Mouse (Mus musculus) forebrain, embryonic 12.5 days (tissue): ENCODE results near the gene Utrn. TPM values are rescaled to one million over a fixed set of nuclear protein-coding genes. Genes with fewer than 3 reads are reported as not detected.

Experiments
- ATAC-seq: fragments of 200-750 bp; cut with Nextera tagmentation; 2 replicates; pipeline ENCODE4 v1.8.0; 2017; ENCODE audit warnings: moderate TSS enrichment; ENCODE audit not compliant: low FRiP score
- H3K27ac ChIP-seq: fragments of 300-500 bp; sonication (generic); 2 replicates; pipeline ENCODE4 v1.5.1; 2016; ENCODE audit warnings: mild to moderate bottlenecking
- H3K27me3 ChIP-seq: fragments of 300-500 bp; sonication (generic); 2 replicates; pipeline ENCODE4 v1.6.1; 2016; ENCODE audit warnings: mild to moderate bottlenecking
- H3K36me3 ChIP-seq: fragments of 300-500 bp; sonication (generic); replicated peaks from 2 replicates; pipeline ENCODE4 v1.6.1; 2016; ENCODE audit warnings: mild to moderate bottlenecking
- H3K4me1 ChIP-seq: fragments of 300-500 bp; sonication (generic); 2 replicates; pipeline ENCODE4 v1.6.1; 2016
- H3K4me2 ChIP-seq: fragments of 300-500 bp; sonication (generic); 2 replicates; pipeline ENCODE4 v1.6.1; 2016; ENCODE audit warnings: mild to moderate bottlenecking, moderate library complexity
- H3K4me3 ChIP-seq: fragments of 300-500 bp; sonication (generic); replicated peaks from 2 replicates; pipeline ENCODE4 v1.5.1; 2016; ENCODE audit warnings: mild to moderate bottlenecking
- H3K9ac ChIP-seq: fragments of 300-500 bp; sonication (generic); 2 replicates; pipeline ENCODE4 v1.6.1; 2016; ENCODE audit warnings: mild to moderate bottlenecking
- H3K9me3 ChIP-seq: fragments of 300-500 bp; sonication (generic); 2 replicates; pipeline ENCODE4 v1.6.1; 2016
- WGBS: fragments of 180-500 bp; shearing (Covaris S2); methylation state at CpG from one replicate; pipeline ENCODE4 v1.1.7; 2016; 5-methylcytosine and 5-hydroxymethylcytosine counted together
- polyA plus RNA-seq: library from polyadenylated mRNA; unstranded; fragments of >200 nt; fragmentation: Nextera tagmentation; extraction: Ambion mirVana; gene quantifications from 2 replicates; pipeline ENCODE4 v1.2.1, GENCODE M21; 2016

Utrn gene
- polyA plus RNA-seq, 1 experiment from 2014 or later: 34.3 TPM

GRCm38 (mm10) chr10:12673309-12673708, 195.9 kb downstream of the Utrn start:
- ATAC-seq: no peak
- Histone ChIP-seq H3K36me3 (peaks cover 3% of the 10 kb centered on the region; the same call in 1 of the 2 replicates), H3K9me3 (no peaks in the 10 kb centered on the region), H3K4me2 (no peak overlapping the region), H3K27ac (no peak overlapping the region), H3K4me3 (no peak overlapping the region), H3K27me3 (no peaks in the 10 kb centered on the region), H3K4me1 (no peaks in the 10 kb centered on the region), H3K9ac (no peak overlapping the region)
- 87% methylated on average over 5 of the region's 5 CpGs for WGBS

GRCm38 (mm10) chr10:12671608-12672007, 197.6 kb downstream of the Utrn start:
- no peak overlapping the region for H3K9ac ChIP-seq
- H3K36me3 ChIP-seq: peaks cover 3% of the 10 kb centered on the region; the same call in 1 of the 2 replicates
- no peak overlapping the region for H3K4me3 ChIP-seq
- no peaks in the 10 kb centered on the region for H3K27me3 ChIP-seq
- ATAC-seq: no peak
- H3K4me1 ChIP-seq: no peaks in the 10 kb centered on the region
- no peak overlapping the region for H3K27ac ChIP-seq
- 93% methylated on average over 9 of the region's 9 CpGs for WGBS
- no peaks in the 10 kb centered on the region for H3K9me3 ChIP-seq
- no peak overlapping the region for H3K4me2 ChIP-seq

- no peak for ATAC-seq
- Histone ChIP-seq H3K4me2 (no peak overlapping the region), H3K27me3 (no peaks in the 10 kb centered on the region), H3K4me1 (no peaks in the 10 kb centered on the region), H3K27ac (no peak overlapping the region), H3K9me3 (peaks cover 4% of the 10 kb centered on the region; the same call in 1 of the 2 replicates), H3K36me3 (peaks cover 14% of the 10 kb centered on the region), H3K4me3 (no peak overlapping the region), H3K9ac (no peak overlapping the region)
- 91% methylated on average over 4 of the region's 4 CpGs for WGBS
Observed at GRCm38 (mm10) chr10:12662035-12662434, 207.1 kb downstream of the Utrn start.

- no peak overlapping the region for H3K27ac ChIP-seq
- peaks cover 9% of the 10 kb centered on the region for H3K36me3 ChIP-seq
- no peak overlapping the region for H3K9ac ChIP-seq
- no peak for ATAC-seq
- WGBS: 81% methylated on average over 8 of the region's 8 CpGs
- H3K4me2 ChIP-seq: no peak overlapping the region
- H3K27me3 ChIP-seq: no peaks in the 10 kb centered on the region
- H3K4me3 ChIP-seq: no peak overlapping the region
- no peaks in the 10 kb centered on the region for H3K4me1 ChIP-seq
- peaks cover 4% of the 10 kb centered on the region; the same call in 1 of the 2 replicates for H3K9me3 ChIP-seq
Observed at GRCm38 (mm10) chr10:12658023-12658744, 211.0 kb downstream of the Utrn start.

- H3K9me3 ChIP-seq: no peaks in the 10 kb centered on the region
- H3K4me2 ChIP-seq: no peak overlapping the region
- no peak overlapping the region for H3K4me3 ChIP-seq
- H3K36me3 ChIP-seq: no peaks in the 10 kb centered on the region
- no peak overlapping the region for H3K27ac ChIP-seq
- H3K4me1 ChIP-seq: no peaks in the 10 kb centered on the region
- ATAC-seq: no peak
- H3K9ac ChIP-seq: no peak overlapping the region
- WGBS: 92% methylated on average over 3 of the region's 3 CpGs
- no peaks in the 10 kb centered on the region for H3K27me3 ChIP-seq
Observed at GRCm38 (mm10) chr10:12652988-12653387, 216.2 kb downstream of the Utrn start.

- Histone ChIP-seq H3K27ac (no peak overlapping the region), H3K4me2 (no peak overlapping the region), H3K9me3 (no peaks in the 10 kb centered on the region), H3K27me3 (no peaks in the 10 kb centered on the region), H3K4me1 (no peaks in the 10 kb centered on the region), H3K4me3 (no peak overlapping the region), H3K9ac (no peak overlapping the region), H3K36me3 (no peaks in the 10 kb centered on the region)
- 55% methylated on average over 5 of the region's 5 CpGs for WGBS
- no peak for ATAC-seq
Observed at GRCm38 (mm10) chr10:12646119-12646518, 223.0 kb downstream of the Utrn start.

- no peak overlapping the region for H3K27ac ChIP-seq
- no peak overlapping the region for H3K4me3 ChIP-seq
- no peaks in the 10 kb centered on the region for H3K27me3 ChIP-seq
- H3K36me3 ChIP-seq: no peaks in the 10 kb centered on the region
- no peaks in the 10 kb centered on the region for H3K4me1 ChIP-seq
- ATAC-seq: no peak
- no peaks in the 10 kb centered on the region for H3K9me3 ChIP-seq
- no peak overlapping the region for H3K9ac ChIP-seq
- WGBS: 72% methylated on average over 8 of the region's 8 CpGs
- H3K4me2 ChIP-seq: no peak overlapping the region
Observed at GRCm38 (mm10) chr10:12643336-12643735, 225.8 kb downstream of the Utrn start.

- ATAC-seq: no peak
Observed at GRCm38 (mm10) chr10:12639638-12640037, 229.5 kb downstream of the Utrn start.

GRCm38 (mm10) chr10:12633965-12634364, 235.2 kb downstream of the Utrn start:
- Histone ChIP-seq H3K27ac (no peak overlapping the region), H3K27me3 (no peaks in the 10 kb centered on the region), H3K9me3 (no peaks in the 10 kb centered on the region), H3K4me2 (no peak overlapping the region), H3K9ac (no peak overlapping the region), H3K4me3 (no peak overlapping the region), H3K4me1 (no peaks in the 10 kb centered on the region), H3K36me3 (no peaks in the 10 kb centered on the region; the same call in 1 of the 2 replicates)
- ATAC-seq: no peak
- WGBS: 89% methylated on average over 4 of the region's 4 CpGs

More at GRCm38 (mm10) chr10:12639638-12640037, 229.5 kb downstream of the Utrn start:
- H3K27ac ChIP-seq: no peak overlapping the region
- H3K27me3 ChIP-seq: no peaks in the 10 kb centered on the region
- no peak overlapping the region for H3K4me3 ChIP-seq
- no peak overlapping the region for H3K9ac ChIP-seq
- no peaks in the 10 kb centered on the region for H3K4me1 ChIP-seq
- no peaks in the 10 kb centered on the region for H3K9me3 ChIP-seq
- H3K4me2 ChIP-seq: no peak overlapping the region
- 78% methylated on average over 4 of the region's 4 CpGs for WGBS
- no peaks in the 10 kb centered on the region for H3K36me3 ChIP-seq

GRCm38 (mm10) chr10:12630933-12631332, 238.2 kb downstream of the Utrn start:
- WGBS: 91% methylated on average over 5 of the region's 5 CpGs
- no peaks in the 10 kb centered on the region for H3K9me3 ChIP-seq
- no peak for ATAC-seq

GRCm38 (mm10) chr10:12618397-12618796, 250.8 kb downstream of the Utrn start:
- no peak overlapping the region for H3K27ac ChIP-seq
- no peak overlapping the region for H3K9ac ChIP-seq
- peaks cover 11% of the 10 kb centered on the region; the same call in 1 of the 2 replicates for H3K4me1 ChIP-seq
- no peaks in the 10 kb centered on the region for H3K9me3 ChIP-seq
- no peak overlapping the region for H3K4me2 ChIP-seq
- 88% methylated on average over 3 of the region's 3 CpGs for WGBS
- H3K36me3 ChIP-seq: no peaks in the 10 kb centered on the region
- ATAC-seq: no peak
- no peaks in the 10 kb centered on the region for H3K27me3 ChIP-seq
- no peak overlapping the region for H3K4me3 ChIP-seq

More at GRCm38 (mm10) chr10:12630933-12631332, 238.2 kb downstream of the Utrn start:
- H3K36me3 ChIP-seq: no peaks in the 10 kb centered on the region; the same call in 1 of the 2 replicates
- H3K4me3 ChIP-seq: no peak overlapping the region
- no peak overlapping the region for H3K4me2 ChIP-seq
- no peaks in the 10 kb centered on the region for H3K27me3 ChIP-seq
- H3K27ac ChIP-seq: no peak overlapping the region
- H3K9ac ChIP-seq: no peak overlapping the region
- H3K4me1 ChIP-seq: no peaks in the 10 kb centered on the region

- H3K27ac ChIP-seq: no peak overlapping the region
- H3K9me3 ChIP-seq: no peaks in the 10 kb centered on the region
- H3K4me1 ChIP-seq: peaks cover 11% of the 10 kb centered on the region; the same call in 1 of the 2 replicates
- H3K9ac ChIP-seq: no peak overlapping the region
- no peaks in the 10 kb centered on the region for H3K27me3 ChIP-seq
- no peak overlapping the region for H3K4me3 ChIP-seq
- no peak for ATAC-seq
- WGBS: 55% methylated on average over 3 of the region's 3 CpGs
- no peak overlapping the region for H3K4me2 ChIP-seq
- H3K36me3 ChIP-seq: no peaks in the 10 kb centered on the region
Observed at GRCm38 (mm10) chr10:12615723-12616122, 253.4 kb downstream of the Utrn start.
